Mouse (Mus musculus) kidney, embryonic 16.5 days (tissue): Measurements from ENCODE around the gene Syt3. TPM values are rescaled to one million over a fixed set of nuclear protein-coding genes. Genes with fewer than 3 reads are reported as not detected.

ENCODE experiments used
- polyA plus RNA-seq: library from polyadenylated mRNA; unstranded; fragments of >200 nt; fragmentation: Nextera tagmentation; extraction: Ambion mirVana; gene quantifications from 2 replicates; pipeline ENCODE4 v1.2.1, GENCODE M21; 2015

The Syt3 gene
- polyA plus RNA-seq, 1 experiment from 2014 or later = 2.7 TPM

Other genes with a start within 250 kb of the Syt3 start
- not detected in 2 replicates for gene Klk1b16, start 247.3 kb upstream of the Syt3 start, polyA plus RNA-seq
- not detected in 2 replicates for gene Klk1b24, start 195.9 kb upstream of the Syt3 start, polyA plus RNA-seq
- 0.19 TPM in 1 of 2 replicates, not detected in the other for gene Klk1b3, start 185.9 kb upstream of the Syt3 start, polyA plus RNA-seq
- gene Klk1b4, start 176.7 kb upstream of the Syt3 start, polyA plus RNA-seq = not detected in 2 replicates
- gene Klk1b5, start 168.2 kb upstream of the Syt3 start, polyA plus RNA-seq = 0.15 TPM in 1 of 2 replicates, not detected in the other
- 7.2 and 10.9 TPM in 2 replicates for gene Klk1, start 158.7 kb upstream of the Syt3 start, polyA plus RNA-seq
- 0.26 TPM in 1 of 2 replicates, not detected in the other for gene Gm36864, start 147.9 kb upstream of the Syt3 start, polyA plus RNA-seq
- gene 1700028J19Rik, start 137.4 kb upstream of the Syt3 start, polyA plus RNA-seq = 1.9 and 2.0 TPM in 2 replicates
- gene 2410002F23Rik, start 137.4 kb upstream of the Syt3 start, polyA plus RNA-seq = 178 and 180 TPM in 2 replicates
- not detected in 2 replicates for gene Acp4, start 126.7 kb upstream of the Syt3 start, polyA plus RNA-seq
- not detected in 2 replicates for gene Gm15517, start 122.7 kb upstream of the Syt3 start, polyA plus RNA-seq
- 3.6 and 5.8 TPM in 2 replicates for gene Clec11a, start 77.2 kb upstream of the Syt3 start, polyA plus RNA-seq
- gene Shank1, start 73.8 kb upstream of the Syt3 start, polyA plus RNA-seq = 1.5 and 1.7 TPM in 2 replicates
- gene 1700008O03Rik, start 1.7 kb downstream of the Syt3 start, polyA plus RNA-seq = 0.64 and 1.1 TPM in 2 replicates
- 0.25 and 0.32 TPM in 2 replicates for gene Lrrc4b, start 44.9 kb downstream of the Syt3 start, polyA plus RNA-seq
- gene Aspdh, start 81.3 kb downstream of the Syt3 start, polyA plus RNA-seq = 6.9 and 7.7 TPM in 2 replicates
- 88.1 and 89.5 TPM in 2 replicates for gene Josd2, start 83.9 kb downstream of the Syt3 start, polyA plus RNA-seq
- gene Emc10, start 112.4 kb downstream of the Syt3 start, polyA plus RNA-seq = 117 and 127 TPM in 2 replicates
- 15.4 and 17.8 TPM in 2 replicates for gene Fam71e1, start 112.5 kb downstream of the Syt3 start, polyA plus RNA-seq
- gene Mybpc2, start 140.6 kb downstream of the Syt3 start, polyA plus RNA-seq = 0.12 and 0.14 TPM in 2 replicates
- 0.10 and 0.11 TPM in 2 replicates for gene Spib, start 148.0 kb downstream of the Syt3 start, polyA plus RNA-seq
- gene Pold1, start 164.7 kb downstream of the Syt3 start, polyA plus RNA-seq = 105 and 107 TPM in 2 replicates
- gene Nr1h2, start 169.8 kb downstream of the Syt3 start, polyA plus RNA-seq = 93.1 and 94.3 TPM in 2 replicates
- gene Napsa, start 188.3 kb downstream of the Syt3 start, polyA plus RNA-seq = 70.0 and 83.8 TPM in 2 replicates
- gene Kcnc3, start 206.6 kb downstream of the Syt3 start, polyA plus RNA-seq = 0.11 and 0.14 TPM in 2 replicates